Mouse (Mus musculus): ENCODE measurements around the gene March1.

Gene March1

DNA sequence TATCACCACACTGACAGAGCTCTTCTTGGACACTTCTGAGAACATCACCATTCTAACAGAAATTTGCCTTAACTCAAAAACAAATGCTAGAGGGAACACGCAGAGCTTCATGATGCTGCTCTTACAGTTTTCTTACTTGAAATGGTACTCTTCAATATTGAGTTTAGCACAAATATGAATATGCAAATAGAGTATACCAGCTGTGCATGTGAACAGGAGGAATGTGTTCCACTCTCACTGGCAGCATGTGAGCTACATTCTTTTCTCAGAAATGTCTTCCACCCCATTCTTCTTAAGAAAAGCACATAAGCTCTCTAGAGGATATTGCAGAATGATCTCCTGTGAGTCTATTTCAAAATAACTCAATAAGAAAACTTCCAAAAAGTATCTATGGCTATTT lies 370.0 kb downstream of the March1 start:
- DNase-seq (ENCODE audit: low spot score) = no peak

DNA sequence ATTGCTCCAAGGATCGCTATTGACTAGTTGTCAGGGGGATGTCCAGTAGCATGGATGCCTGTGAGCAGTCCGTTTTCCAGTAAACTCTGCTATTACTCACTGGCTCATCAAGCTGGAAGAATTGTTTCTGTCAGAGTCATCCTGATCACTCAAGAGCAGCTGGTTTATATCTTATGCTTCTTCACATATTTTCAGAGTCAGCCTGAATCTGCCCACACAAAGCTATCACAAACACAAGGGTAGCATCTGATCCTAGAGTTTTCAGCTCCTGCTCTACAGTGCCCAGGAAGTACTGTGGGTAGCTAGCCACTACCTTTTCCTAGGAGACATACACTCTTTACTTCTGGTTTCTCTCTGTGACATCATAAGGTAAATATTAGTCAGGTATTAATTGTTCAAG lies 405.1 kb downstream of the March1 start:
- DNase-seq (ENCODE audit: low spot score) = no peak

DNA sequence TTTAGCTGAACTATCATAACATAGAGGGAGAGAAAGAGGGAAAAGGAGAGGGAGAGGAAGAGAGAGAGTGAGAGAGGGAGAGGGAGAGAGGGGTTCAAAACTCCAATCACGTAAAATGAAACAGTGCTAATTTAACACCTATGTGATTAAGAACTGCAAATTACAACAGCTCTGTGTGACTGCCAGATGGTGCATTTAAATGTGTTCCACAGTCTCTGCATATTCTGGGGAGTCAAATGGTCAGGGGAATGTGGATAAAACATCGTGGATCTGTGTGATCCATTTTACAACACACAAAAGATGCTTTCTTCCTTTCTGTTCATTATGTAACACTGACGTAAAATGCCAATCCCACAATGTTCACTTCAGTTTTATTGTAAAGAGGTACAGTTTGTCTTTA lies 416.0 kb downstream of the March1 start:
- no peak for DNase-seq (ENCODE audit: low spot score)

DNA sequence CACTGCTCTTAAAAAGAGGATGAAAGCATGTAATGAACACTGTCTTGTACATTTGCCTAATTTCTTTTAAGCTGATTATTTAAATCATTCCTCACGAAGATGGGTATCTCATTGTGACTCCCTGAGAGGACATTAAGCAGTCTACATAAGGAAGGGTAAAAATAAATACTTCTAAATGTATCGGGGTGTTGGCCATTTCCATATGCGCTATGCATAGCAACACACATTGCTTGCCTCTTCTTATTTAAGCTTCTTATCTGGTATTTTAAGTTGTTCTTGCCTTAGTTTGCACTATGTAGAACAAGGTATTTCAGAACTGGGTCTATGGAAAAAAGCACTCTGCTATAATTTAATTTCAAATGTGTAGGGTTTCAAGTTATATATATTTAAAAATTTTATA lies 416.7 kb downstream of the March1 start:
- DNase-seq (ENCODE audit: low spot score) = no peak

DNA sequence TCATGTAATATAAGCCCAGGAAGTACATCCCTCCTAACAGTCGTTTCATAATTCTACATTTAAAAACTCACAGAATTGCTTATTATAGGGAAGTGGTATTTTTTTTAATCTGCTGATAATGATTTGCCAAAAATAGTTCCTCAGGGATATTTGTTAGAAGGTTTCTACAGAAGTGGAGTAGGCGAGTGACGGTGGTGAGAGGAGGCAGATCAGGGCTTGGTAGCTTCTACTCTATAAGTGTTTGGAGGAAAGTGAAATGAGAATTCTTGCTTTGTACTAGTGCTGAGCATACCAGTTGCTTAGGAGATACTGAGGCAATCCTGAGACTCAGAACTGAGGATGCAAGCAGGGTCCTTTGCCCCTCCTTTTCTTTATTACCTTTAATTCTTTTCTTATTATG lies 476.5 kb downstream of the March1 start:
- DNase-seq (ENCODE audit: low spot score) = no peak

DNA sequence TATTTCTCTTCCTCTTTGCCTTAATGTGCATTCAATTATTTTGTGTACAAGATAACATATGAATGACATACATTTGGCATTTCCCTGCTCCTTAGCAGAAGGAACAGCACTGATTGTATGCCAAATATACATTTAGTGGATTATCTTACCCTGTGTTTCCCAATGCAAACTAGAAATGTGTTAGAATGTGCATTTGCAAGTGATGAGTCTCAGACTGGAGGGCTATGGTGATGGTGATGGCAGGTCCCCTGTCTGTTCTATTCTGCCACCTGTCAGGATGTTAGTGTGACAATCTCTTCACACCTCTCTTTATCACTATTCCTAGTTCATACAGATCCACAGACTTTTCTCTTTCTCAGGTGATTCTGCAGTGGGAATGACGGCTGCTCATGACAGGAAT lies 480.4 kb downstream of the March1 start:
- DNase-seq (ENCODE audit: low spot score) = no peak

DNA sequence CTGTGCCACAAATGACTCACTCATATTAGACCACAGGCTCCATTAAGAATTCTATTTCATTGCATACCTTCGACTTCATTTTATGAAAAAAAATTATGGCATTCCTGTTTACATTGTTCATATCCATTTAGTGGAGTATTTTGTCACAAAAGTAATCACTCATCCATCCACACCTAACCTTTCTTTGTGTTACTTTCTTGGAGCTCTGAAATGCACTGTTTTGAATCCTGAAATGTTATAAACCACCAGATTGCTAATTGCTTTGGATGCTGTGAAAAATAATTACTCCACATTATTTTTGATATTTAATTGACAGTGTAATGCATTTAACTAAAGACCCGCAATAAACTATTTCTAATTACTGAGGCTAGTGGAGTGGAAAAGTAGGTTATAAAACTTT lies 501.6 kb downstream of the March1 start:
- no peak for DNase-seq (ENCODE audit: low spot score)

DNA sequence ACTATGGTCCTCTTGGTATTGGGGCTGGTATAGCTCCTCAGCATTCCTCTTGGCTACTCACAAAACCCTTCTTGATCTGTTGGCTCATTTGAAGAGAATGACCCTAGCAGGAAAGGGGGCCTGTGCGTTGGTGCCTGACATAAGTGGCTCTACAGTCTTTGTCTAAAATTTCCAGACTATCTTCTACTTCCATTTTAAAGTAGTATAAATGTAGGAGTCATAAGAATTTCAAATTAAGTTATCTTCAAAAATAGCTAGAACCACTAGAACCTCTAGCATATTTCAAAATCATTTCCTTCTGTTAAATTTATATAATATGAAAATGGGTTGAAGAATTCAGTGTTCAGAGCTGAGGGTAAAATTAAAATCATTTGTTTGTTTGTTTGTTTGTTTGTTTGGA lies 541.9 kb downstream of the March1 start:
- DNase-seq (ENCODE audit: low spot score) = no peak

DNA sequence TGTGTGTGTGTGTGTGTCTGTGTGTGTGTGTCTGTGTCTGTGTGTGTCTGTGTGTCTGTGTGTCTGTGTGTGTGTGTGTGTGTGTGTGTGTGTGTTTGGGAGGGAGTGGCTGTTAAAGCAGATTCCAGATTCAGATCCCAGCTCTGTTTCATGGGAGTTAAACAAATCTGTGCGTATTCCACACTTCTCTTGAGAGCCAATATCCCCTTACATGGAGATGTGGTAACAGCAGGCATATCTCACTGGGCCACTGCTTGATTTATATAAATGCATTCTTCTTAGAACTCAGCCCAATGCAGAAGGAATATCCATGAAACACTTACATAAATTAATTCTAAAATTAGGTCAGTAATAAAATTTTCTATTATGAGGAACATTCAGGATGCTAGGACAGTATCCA lies 549.1 kb downstream of the March1 start:
- no peak for DNase-seq (ENCODE audit: low spot score)

DNA sequence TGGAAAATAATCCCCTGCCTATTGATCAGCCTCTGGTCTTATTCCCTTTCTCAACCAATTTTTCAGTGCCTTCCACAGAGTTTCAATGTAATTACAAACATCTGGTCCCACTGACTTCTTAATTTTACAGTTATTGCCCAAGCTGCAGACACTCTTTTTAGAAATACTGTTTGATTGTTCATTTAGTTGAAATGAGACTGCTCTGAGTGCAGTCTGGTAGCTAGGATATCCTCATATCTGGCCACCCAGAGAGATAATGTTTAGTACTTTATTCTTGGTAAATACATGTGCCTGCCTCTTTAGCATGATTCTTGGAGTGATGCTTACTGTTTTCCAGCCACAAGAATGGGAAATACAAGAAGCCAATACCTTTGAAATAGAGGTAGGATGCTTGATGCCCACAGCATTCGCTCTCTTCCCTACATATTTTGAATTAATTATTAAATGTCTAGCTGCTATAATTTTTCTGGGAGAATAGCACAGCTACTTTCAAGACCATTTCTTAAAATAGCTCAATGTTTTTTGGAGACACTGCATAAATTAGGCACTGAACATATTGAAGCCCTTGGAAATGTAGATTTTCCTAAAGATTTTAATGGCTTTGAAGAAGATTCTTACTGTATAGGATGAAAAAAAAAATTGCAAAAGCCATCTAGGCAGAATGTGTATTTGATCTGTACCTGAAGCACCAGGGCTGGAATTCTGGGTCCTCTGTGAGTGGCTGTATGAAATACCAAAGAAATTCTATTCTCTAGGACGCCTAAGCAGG lies 549.9 kb downstream of the March1 start:
- DNase-seq (ENCODE audit: low spot score) = no peak

DNA sequence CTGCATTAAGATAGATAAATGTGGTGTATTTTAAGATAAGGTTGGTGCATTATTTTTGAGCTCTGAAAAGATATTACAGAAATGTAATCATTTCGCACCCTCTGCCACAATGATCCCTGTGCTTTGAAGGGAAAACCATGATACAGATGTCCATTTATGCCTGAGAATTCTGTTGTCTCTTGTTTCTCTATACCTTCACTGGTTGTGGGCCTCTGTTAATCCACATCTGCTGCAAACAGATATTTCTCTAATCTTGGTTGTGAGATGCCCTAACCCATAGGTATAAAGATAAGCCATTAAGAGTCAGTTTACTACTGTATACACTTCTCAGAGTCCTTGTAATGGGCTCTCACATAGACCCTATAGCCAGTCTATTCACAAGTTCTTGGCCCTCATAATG lies 561.6 kb downstream of the March1 start:
- DNase-seq (ENCODE audit: low spot score) = no peak

DNA sequence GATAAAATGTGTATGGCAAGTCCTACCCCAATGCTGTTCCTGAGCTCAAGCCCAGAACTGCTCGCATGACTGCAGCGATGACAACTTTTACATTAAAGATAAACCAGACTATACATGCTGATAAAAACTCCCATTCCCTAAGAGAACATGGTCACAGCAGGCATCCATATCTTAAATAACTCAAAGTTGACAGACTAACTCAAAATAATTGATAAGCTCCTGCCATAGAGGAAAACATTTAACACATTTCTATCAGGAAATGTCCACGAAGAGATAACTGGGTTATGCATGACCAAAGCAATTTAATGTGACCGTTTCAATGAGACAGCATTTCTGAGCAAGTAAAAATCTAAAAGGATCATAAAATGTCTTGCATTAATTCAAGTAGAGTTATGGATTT lies 563.6 kb downstream of the March1 start:
- DNase-seq (ENCODE audit: low spot score) = no peak

DNA sequence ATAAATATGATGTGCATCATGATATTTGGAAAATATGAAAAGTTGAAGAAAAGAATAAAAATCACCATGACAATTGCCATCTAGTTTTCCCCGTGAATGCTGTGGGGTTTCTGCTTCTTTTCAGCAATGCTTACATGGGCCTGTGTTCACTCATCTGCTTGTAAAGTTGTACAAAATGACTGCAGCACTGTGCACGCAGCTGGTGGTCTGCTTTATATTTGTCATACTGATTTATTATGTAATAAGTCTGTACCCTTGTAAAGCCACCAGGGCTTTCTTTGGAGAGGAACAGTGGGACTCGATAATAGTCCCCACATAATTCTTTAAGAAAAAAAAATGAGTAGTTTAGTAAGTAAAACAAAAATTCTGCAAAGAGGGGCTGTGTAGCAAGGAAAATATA lies 564.6 kb downstream of the March1 start:
- no peak for DNase-seq (ENCODE audit: low spot score)

DNA sequence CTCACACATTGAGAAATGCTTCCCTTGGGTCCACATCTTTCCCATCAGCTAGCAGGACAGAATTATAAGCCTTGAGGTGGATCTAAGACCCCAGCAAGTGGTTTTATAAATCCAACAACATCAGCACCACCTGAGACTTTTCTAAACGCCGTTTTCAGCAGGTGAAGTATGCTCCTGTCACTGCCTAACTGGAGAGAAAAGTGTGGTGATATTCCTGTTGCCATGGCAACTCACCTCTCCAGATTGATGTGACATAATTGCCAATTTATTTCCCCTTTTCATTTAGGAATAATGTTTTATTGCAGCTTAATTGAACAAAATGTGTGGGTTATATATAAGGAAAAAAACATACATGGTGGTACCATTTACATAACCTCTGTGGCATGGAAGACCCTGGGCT lies 565.8 kb downstream of the March1 start:
- no peak for DNase-seq (ENCODE audit: low spot score)

DNA sequence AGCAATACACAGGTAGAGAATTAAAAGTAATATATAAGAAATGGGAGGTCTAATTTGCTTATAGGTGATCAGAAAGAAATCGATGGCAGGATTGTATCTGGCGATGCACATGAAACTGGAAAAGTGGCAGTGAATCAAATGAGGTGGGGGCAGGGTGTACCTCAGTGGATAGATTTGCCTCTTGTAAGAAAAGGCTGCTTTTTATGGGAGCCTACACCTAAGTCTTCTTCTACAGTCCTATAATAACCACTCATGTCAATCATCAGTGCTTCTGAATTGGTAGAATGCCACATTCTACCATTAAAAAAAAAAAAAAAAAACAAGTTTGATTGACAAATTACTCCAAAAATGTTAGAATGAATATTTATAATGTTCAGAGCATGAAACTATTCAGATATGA lies 567.5 kb downstream of the March1 start:
- no peak for DNase-seq (ENCODE audit: low spot score)

DNA sequence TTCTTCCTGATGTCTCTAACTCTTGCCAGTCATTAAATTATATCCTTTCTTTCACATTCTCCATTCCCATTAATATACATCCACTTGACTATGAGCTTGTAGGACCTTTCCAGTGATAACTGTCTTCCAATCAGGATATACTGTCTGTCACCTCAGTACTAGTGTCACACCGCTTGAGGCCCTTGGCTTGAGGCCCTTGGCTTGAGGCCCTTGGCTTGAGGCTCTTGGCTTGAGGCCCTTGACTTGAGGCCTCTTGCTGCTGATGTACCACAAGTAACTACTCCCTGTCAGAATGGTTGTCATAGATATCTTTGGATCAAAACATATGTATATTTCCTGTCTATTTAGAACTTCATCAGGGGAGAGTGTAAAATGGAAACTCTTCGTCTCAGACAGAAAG lies 576.7 kb downstream of the March1 start:
- DNase-seq (ENCODE audit: low spot score) = no peak

DNA sequence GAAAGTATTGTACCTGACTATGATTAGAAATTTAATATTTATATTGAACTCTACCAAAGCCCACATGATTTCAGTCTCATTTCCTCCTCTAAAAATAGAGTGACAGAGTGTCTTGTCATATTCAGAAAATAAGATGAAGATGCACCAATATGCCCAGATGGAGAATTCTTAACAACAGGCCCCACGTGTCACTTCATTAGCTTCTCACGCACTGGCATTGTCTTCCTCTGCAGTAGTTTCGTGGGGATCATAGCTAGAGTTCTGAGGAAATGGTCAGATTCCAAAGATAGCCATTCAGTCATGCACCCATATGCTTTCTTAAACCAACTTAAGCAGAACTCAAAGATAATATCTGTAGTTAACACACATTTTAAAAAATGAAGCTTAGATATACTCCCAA lies 582.5 kb downstream of the March1 start:
- DNase-seq (ENCODE audit: low spot score) = no peak

DNA sequence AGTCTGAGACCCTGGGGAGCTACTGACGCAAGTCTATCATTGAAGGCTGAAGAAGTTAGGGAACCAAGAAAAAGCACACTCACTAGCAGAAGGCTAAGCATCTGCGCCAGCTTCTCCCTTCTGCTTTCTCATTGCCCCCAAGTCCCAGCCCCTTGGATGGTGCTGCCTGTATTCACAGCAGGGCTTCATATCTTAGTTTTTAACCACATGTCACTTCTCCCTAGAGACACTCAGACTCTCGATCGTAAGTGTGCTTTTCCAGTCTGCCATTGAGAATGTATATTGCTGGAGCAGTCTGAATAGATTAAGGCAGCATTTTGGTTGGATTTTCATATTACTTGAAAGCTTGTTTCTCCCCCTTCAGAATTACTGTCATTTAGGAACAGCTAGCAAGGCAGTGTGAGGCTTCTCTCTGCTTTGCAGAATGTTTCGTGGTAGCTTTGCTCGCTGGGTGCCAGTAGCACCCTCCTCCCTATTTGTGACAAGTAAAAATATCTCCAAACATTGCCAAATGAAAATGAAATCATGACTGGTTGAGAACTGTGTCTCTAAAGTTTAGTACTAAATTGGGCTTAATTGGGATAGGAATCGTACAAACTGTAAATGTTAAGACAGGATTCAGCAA lies 586.2 kb downstream of the March1 start:
- DNase-seq (ENCODE audit: low spot score) = no peak

DNA sequence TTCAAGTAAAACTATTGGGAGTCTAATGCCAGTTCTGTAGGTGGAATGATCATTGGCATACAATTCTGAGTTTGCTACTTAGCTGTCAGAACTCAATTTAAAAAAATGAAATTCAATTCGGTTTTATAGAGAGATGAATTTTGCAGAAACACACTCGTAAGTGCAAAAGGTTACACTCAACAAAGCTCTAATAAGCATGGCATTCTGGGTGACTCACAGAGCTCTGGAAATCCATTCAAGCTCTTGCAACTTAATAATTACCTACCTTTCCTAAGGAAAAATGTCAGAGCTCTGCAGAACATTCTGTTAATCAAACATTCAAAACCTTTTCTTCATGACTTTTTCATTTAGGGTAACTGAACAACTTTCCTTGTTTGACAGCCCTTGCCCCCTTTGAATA lies 591.9 kb downstream of the March1 start:
- DNase-seq (ENCODE audit: low spot score) = no peak

DNA sequence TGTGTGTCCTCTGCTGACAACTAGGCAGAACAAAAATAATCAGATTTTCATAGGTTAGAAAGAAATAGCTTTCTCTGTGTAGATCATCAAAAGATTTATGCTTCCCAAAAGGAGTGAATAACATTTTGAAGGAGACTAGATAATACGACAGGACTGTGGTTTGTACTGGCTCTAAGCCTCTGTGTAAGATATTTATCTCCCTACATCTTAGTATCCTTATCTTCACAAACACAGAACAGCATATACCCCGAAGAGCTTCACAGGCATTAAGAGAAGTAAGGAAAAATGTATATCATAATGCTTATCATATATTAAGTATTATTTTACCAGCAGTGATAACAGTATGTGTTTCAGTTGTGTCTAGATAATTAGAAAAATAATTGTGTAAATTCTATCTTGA lies 592.6 kb downstream of the March1 start:
- DNase-seq (ENCODE audit: low spot score) = no peak

DNA sequence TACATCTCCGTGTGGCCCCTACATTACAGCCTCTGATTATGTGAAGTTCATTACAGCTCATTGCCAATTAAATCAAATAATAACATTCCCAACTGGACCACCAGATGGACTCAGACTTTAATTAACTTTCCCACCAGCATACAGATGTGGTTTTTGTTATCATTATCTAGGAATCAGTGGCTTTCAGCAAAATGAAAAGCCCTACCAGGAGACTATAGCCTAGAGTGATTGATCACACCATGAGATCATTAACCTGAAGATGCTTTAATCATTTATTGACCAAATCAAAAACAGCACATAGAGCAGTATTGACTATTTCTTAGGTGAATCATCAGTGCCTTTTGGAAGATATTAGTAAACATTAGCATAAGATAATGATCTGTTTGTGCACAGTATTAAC lies 602.3 kb downstream of the March1 start:
- no peak for DNase-seq (ENCODE audit: low spot score)

DNA sequence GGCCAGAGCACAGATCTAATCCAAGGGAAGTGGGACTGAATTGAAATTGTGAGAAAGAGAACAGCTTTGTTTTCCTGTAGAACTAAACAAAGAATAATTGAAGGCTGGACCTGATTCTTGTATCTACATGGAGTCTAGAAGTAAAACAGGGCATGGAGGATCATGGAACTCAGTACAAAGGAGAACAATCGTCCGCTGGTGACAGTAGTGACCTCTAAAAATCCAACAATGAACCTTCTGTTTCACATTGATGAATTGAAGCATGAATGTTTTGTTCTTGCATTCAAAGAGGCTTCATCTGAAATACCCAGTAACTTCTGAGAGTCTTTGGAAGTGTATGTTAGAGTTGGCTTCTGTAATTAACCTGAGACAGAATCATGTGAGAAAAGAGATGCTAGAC lies 612.2 kb downstream of the March1 start:
- DNase-seq (ENCODE audit: low spot score) = no peak

DNA sequence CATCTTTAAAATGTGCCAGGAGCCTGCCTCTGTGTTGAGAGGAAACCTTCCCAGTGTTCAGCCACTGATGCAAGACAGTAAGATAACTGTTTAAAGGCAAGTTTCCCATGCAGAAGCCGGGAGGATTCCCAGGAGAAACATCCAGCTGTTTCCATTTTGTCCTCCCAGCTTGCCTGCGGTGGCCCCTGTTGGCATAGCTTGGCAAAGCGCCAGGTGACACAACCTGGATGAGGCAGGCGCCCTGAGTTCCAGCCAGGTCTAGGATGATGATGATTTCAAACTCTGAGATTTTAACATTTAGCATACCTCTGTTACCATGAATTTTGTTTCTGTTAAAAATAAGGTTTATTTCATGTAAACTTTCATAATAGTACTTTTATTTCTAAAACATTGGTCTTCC lies 651.8 kb downstream of the March1 start:
- no peak for DNase-seq (ENCODE audit: low spot score)

DNA sequence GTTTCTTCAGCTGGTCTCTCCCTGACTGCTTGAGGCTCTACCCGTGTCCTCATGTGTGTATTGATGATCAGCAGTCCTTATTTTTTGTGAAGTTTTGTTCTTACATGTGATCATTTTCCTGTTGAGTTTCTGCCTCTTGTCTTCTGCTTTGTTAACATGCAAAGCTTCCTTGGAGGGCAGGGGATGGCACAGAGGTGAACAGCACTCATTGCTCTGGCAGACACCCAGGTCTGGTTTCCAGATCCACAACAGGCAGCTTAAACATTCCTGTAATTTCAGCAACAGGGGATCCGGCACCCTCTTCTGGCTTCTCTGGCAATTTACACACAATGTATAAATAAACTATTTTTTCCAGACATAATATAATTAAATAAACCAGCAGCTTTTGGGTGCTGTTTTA lies 652.4 kb downstream of the March1 start:
- no peak for DNase-seq (ENCODE audit: low spot score)

All from ovary, adult 18-20 months (tissue).